Mouse (Mus musculus): ENCODE measurements at regions not wholly inside any gene's neighbourhood (a gene's known extent, or its start where the extent isn't known, plus 50 kb on each side); places are given as distances from the start of the nearest gene placed in this dataset.

GRCm38 (mm10) chr14:64511300-64511699 lies 407.2 kb downstream of the Prss52 start:
- no peak for DNase-seq (ENCODE audit: low spot score)

DNA sequence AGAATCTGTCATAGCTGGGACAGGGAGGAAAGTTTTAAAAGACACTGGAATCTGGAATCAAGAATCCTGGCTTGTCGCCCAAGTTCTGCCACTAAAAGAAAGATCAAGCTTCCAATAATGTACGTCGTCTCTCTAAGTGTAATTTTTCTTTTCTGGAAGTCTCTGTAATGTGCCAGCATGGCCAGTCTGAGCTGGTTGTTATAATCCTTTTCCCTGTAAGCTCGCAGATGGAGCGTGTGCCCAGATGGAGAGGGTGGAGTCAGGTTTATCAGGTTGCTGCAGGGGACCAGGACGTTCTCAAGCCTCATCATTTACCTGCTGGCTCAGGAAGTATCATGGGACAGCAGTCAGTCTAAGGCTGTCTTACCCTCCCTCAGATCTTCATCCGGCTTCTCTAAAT lies 408.6 kb downstream of the Prss52 start:
- DNase-seq (ENCODE audit: low spot score), result no peak

DNA sequence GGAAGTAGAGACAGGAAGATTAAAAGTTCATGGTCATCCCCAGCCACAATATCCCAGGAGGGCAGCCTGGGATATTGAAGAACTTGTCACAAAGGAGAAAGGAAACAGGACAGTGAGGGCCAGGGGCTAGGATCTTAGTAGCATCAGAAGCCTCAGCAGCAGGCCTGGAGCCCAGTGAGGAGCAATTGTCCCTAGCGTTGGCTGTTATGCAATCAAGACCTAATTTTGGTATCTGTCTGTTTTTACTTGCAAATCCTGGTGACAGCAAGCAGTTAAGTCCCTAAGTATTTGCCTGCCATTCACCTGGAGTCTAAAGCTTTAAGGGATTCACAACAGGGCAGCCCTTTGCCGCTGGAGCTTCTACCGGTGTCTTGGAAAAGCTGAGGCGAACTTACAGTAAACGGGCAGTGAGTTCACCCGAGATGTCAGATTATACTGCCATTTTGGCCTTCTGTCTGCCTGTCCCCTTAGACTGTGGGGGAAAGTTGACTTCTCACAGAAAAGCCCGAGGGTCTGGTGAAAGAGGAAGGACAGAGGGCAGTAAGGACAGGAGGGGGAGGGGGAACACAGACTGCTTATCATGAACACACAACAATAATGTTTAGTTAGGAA lies 413.6 kb downstream of the Prss52 start:
- DNase-seq (ENCODE audit: low spot score), result no peak

GRCm38 (mm10) chr14:64524641-64525040 lies 420.6 kb downstream of the Prss52 start:
- DNase-seq (ENCODE audit: low spot score), result peak; percentile 54

GRCm38 (mm10) chr14:64525302-64526078 lies 421.4 kb downstream of the Prss52 start:
- peak; percentile 47 for DNase-seq (ENCODE audit: low spot score)

DNA sequence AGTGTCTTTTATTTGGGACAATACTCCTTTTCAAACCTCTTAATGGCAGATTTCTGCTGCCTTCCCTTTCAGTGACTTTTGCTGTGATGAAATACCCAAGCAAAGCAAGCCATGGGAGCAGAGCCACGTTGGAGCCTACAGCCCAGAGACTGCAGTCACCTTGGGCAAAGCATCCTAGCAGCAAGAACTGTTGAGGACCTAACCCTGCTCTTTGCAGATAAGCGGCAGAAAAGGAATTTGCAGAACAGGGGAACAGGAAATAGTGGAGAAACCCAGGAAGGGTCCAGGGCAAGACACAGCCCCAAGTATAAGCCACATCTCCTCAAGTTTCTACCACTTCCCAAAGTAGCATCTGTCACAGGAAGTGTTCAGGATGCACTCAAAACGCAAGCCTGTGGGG lies 426.5 kb downstream of the Prss52 start:
- no peak for DNase-seq (ENCODE audit: low spot score)

DNA sequence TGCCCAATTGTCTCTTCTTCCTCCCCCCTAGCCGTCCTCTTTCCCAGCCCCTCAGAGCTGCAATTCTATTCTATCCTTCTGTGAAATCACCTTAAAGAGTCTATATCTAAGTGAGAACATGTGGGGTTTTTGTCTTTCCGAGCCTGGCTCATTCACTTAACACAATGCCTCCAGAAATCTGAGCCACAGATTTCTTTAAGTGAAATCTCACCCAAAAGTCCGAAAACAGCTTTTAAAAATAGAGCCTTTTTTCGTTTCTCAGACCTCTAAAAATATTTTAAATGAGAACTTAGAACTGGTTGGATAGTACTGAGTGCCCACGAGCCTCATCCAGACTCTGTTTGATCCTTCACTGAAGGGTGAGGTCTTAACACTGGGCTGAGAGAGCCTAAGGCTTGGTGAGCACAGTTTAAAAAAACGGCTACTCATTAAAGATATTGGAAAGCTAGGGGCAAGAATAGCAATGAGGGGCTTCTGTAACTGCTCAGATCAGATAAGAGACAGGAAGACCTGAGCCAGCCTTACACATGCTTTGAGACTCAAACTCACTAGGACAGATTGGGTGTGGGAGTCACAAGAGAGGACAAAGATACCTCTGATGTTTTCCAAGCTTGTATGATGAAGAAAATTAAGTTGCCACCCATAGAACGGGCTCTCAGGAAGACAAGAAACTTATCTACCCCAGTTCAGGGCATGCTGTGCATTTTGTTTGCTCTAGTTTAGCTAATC lies 427.3 kb downstream of the Prss52 start:
- DNase-seq (ENCODE audit: low spot score), result no peak

- no peak for DNase-seq (ENCODE audit: low spot score)
Observed at GRCm38 (mm10) chr14:64532351-64532750, 428.3 kb downstream of the Prss52 start.

DNA sequence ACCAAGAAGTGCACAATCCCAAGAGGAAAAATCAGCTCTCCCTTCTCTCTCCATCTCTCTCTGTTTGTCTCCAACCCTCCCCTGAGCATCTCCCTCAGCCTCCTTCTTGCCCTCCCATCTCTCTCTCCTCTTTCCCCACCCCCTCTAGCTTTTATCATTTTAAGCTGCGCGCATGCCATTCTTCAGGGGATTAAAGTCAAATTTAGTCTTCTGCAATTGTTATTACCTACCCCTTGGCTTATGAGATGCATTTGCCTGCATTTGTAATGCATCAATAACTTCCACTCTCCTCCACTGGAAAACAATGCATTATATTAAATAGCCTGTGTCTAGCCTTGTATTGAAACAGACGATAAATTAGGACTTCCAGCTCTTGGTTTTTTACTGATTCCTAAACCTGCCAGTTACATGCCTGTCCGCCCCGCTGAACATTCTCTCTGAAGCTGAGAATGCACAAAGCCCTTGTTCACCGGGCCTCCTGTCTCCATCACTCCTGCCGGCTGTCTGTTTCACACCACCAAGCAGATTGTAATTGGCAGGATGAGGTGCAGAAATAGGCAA lies 429.6 kb downstream of the Prss52 start:
- DNase-seq (ENCODE audit: low spot score), result peak; percentile 82

DNA sequence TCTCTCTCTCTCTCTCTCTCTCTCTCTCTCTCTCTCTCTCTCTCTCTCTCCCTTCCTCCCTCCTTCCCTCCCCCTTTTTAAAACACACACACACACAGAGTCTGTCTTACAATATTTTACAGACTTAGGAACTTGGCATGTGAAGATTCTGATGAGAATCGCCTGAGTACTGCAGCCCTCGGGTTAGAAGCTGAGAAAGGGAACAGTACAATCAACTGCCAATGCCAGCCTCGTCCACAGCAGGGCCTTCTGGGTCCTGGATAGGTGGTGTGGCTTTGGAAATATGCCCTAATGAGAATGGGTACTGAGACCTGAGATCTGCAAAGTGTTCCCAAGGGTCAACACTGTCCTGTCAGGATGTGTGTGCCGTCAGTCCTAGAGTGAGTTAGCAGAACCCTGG lies 430.1 kb downstream of the Prss52 start:
- DNase-seq (ENCODE audit: low spot score), result peak; percentile 42

GRCm38 (mm10) chr14:64539436-64539835 lies 435.4 kb downstream of the Prss52 start:
- DNase-seq (ENCODE audit: low spot score), result no peak

GRCm38 (mm10) chr14:64545056-64545455 lies 441.0 kb downstream of the Prss52 start:
- DNase-seq (ENCODE audit: low spot score), result no peak

GRCm38 (mm10) chr14:64546787-64547186 lies 442.7 kb downstream of the Prss52 start:
- peak; percentile 74 for DNase-seq (ENCODE audit: low spot score)

DNA sequence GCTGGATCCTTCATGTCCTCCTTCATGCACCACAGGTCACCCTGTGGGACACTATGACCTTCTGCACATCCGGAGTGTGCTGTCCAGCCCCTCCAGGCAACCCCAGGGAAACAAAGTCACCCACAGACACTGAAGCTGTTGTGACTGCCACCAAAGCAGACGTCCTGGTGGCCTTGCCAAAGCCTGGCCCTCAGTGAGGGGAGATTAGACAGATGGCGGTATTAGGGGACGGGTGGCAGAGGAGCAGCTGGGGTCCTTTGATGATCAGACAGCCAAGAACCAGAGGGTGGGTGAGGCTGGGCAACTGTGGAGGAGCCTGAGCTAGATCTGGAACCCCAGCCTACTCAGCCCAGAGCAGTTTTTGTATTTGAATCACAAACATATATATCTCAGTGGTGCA lies 448.9 kb downstream of the Prss52 start:
- no peak for DNase-seq (ENCODE audit: low spot score)

- DNase-seq (ENCODE audit: low spot score), result no peak
Observed at GRCm38 (mm10) chr14:64556042-64556441, 452.0 kb downstream of the Prss52 start.

DNA sequence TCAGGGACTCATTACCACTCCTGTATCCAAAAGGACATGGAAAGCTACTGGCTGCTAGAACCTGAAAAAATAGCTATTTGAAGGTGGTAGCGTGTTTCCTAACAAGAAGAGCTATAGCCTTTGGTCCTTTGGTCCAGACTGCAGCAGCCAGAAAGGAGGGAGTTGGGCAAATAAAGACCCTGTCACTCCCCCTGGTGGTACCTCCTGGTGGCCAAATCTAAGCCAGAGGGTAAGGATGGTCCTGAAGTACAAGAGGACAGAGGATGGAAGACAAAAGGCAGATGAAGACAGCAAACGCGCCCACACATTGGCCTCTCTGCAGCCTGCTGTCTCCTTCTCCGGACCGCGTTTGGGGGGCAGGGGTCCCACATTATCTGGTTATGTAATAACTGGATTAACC lies 453.4 kb downstream of the Prss52 start:
- peak; percentile 65 for DNase-seq (ENCODE audit: low spot score)

GRCm38 (mm10) chr14:64568689-64569088 lies 464.6 kb downstream of the Prss52 start:
- peak; percentile 67 for DNase-seq (ENCODE audit: low spot score)

DNA sequence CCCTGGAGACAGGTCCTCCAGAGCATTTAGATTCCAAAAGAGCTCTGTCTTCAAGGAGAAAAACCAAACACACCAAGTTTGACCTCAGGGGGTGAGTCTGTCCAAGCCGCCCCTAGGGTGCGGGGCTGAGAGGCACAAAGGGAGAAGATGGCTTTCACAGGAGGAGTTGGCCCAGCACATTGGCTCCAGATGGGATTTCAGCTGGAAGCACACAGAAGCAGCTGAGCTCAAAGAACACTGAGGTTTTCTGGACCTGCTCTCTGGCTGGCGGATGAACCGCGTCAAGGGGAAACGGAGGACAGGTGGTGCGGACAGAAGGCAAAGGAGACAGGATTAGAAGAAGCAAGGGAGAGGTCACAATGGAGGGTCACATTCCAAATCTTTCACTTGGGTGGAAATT lies 466.9 kb downstream of the Prss52 start:
- DNase-seq (ENCODE audit: low spot score), result no peak

- no peak for DNase-seq (ENCODE audit: low spot score)
Observed at GRCm38 (mm10) chr14:64572756-64573155, 468.7 kb downstream of the Prss52 start.

GRCm38 (mm10) chr14:64573773-64574172 lies 469.7 kb downstream of the Prss52 start:
- peak; percentile 44 for DNase-seq (ENCODE audit: low spot score)

- peak; percentile 12 for DNase-seq (ENCODE audit: low spot score)
Observed at GRCm38 (mm10) chr14:64574277-64574676, 470.2 kb downstream of the Prss52 start.

GRCm38 (mm10) chr14:64574773-64575172 lies 470.7 kb downstream of the Prss52 start:
- no peak for DNase-seq (ENCODE audit: low spot score)

- DNase-seq (ENCODE audit: low spot score), result peak; percentile 46
Observed at GRCm38 (mm10) chr14:64575954-64576353, 471.9 kb downstream of the Prss52 start.

Measured in retina, embryonic 14.5 days (tissue).